Mouse (Mus musculus): ENCODE measurements around the gene Cryaa. TPM values are rescaled to one million over a fixed set of nuclear protein-coding genes. Genes with fewer than 3 reads are reported as not detected.

Cryaa gene
- polyA plus RNA-seq, 1 experiment: 2.2 TPM

- TF ChIP-seq CTCF (IDR thresholded peaks at IDR 0.05; ENCODE audit: borderline replicate concordance, control insufficient read depth, extremely low read depth, insufficient read depth, low read length, poor library complexity) (no peak), POLR2A (IDR thresholded peaks at IDR 0.05; ENCODE audit: control insufficient read depth, extremely low read depth, insufficient read depth, low read length, poor library complexity) (no peak)
- WGBS: 91% methylated on average over 11 of the region's 11 CpGs
- Histone ChIP-seq H3K4me3 (ENCODE audit: control insufficient read depth, insufficient read depth, low read length) (no peak overlapping the region), H3K27ac (ENCODE audit: control insufficient read depth, insufficient read depth, low read length) (no peak overlapping the region), H3K27me3 (ENCODE audit: control insufficient read depth, insufficient read depth, low read length) (no peaks in the 10 kb centered on the region), H3K4me1 (replicated peaks; ENCODE audit: control insufficient read depth, insufficient read depth, low read length) (peaks cover 6% of the 10 kb centered on the region), H3K36me3 (ENCODE audit: control insufficient read depth, insufficient read depth, low read length) (no peaks in the 10 kb centered on the region)
- DNase-seq: no peak
These were observed 20.7 kb downstream of the Cryaa start for GRCm38 (mm10) chr17:31698347-31698746.

GRCm38 (mm10) chr17:31703276-31703980 is 25.8 kb downstream of the Cryaa start:
- no peak for DNase-seq
- WGBS: 83% methylated on average over 6 of the region's 6 CpGs
- Histone ChIP-seq H3K4me3 (ENCODE audit: control insufficient read depth, insufficient read depth, low read length) (no peak overlapping the region), H3K4me1 (replicated peaks; ENCODE audit: control insufficient read depth, insufficient read depth, low read length) (no peaks in the 10 kb centered on the region), H3K27ac (ENCODE audit: control insufficient read depth, insufficient read depth, low read length) (no peak overlapping the region), H3K36me3 (ENCODE audit: control insufficient read depth, insufficient read depth, low read length) (no peaks in the 10 kb centered on the region), H3K27me3 (ENCODE audit: control insufficient read depth, insufficient read depth, low read length) (no peaks in the 10 kb centered on the region)
- TF ChIP-seq CTCF (IDR thresholded peaks at IDR 0.05; ENCODE audit: borderline replicate concordance, control insufficient read depth, extremely low read depth, insufficient read depth, low read length, poor library complexity) (no peak), POLR2A (IDR thresholded peaks at IDR 0.05; ENCODE audit: control insufficient read depth, extremely low read depth, insufficient read depth, low read length, poor library complexity) (no peak)

- Histone ChIP-seq H3K27me3 (ENCODE audit: control insufficient read depth, insufficient read depth, low read length) (no peaks in the 10 kb centered on the region), H3K4me1 (replicated peaks; ENCODE audit: control insufficient read depth, insufficient read depth, low read length) (no peaks in the 10 kb centered on the region), H3K27ac (ENCODE audit: control insufficient read depth, insufficient read depth, low read length) (no peak overlapping the region), H3K36me3 (ENCODE audit: control insufficient read depth, insufficient read depth, low read length) (no peaks in the 10 kb centered on the region), H3K4me3 (ENCODE audit: control insufficient read depth, insufficient read depth, low read length) (no peak overlapping the region)
- no peak for DNase-seq
- TF ChIP-seq POLR2A (IDR thresholded peaks at IDR 0.05; ENCODE audit: control insufficient read depth, extremely low read depth, insufficient read depth, low read length, poor library complexity) (no peak), CTCF (IDR thresholded peaks at IDR 0.05; ENCODE audit: borderline replicate concordance, control insufficient read depth, extremely low read depth, insufficient read depth, low read length, poor library complexity) (no peak)
- 92% methylated on average over 20 of the region's 20 CpGs for WGBS
These were observed 27.8 kb downstream of the Cryaa start for GRCm38 (mm10) chr17:31705271-31706020.

- Histone ChIP-seq H3K36me3 (ENCODE audit: control insufficient read depth, insufficient read depth, low read length) (no peaks in the 10 kb centered on the region), H3K4me1 (replicated peaks; ENCODE audit: control insufficient read depth, insufficient read depth, low read length) (no peaks in the 10 kb centered on the region), H3K4me3 (ENCODE audit: control insufficient read depth, insufficient read depth, low read length) (no peak overlapping the region), H3K27ac (ENCODE audit: control insufficient read depth, insufficient read depth, low read length) (no peak overlapping the region), H3K27me3 (ENCODE audit: control insufficient read depth, insufficient read depth, low read length) (no peaks in the 10 kb centered on the region)
- no peak for DNase-seq
- WGBS: 92% methylated on average over 7 of the region's 7 CpGs
- TF ChIP-seq POLR2A (IDR thresholded peaks at IDR 0.05; ENCODE audit: control insufficient read depth, extremely low read depth, insufficient read depth, low read length, poor library complexity) (no peak), CTCF (IDR thresholded peaks at IDR 0.05; ENCODE audit: borderline replicate concordance, control insufficient read depth, extremely low read depth, insufficient read depth, low read length, poor library complexity) (no peak)
These were observed 31.6 kb downstream of the Cryaa start for GRCm38 (mm10) chr17:31709121-31709741.

GRCm38 (mm10) chr17:31710455-31710854 is 32.8 kb downstream of the Cryaa start:
- Histone ChIP-seq H3K4me3 (ENCODE audit: control insufficient read depth, insufficient read depth, low read length) (no peak overlapping the region), H3K27ac (ENCODE audit: control insufficient read depth, insufficient read depth, low read length) (no peak overlapping the region), H3K4me1 (replicated peaks; ENCODE audit: control insufficient read depth, insufficient read depth, low read length) (no peaks in the 10 kb centered on the region), H3K36me3 (ENCODE audit: control insufficient read depth, insufficient read depth, low read length) (no peaks in the 10 kb centered on the region), H3K27me3 (ENCODE audit: control insufficient read depth, insufficient read depth, low read length) (no peaks in the 10 kb centered on the region)
- 91% methylated on average over 8 of the region's 8 CpGs for WGBS
- DNase-seq: no peak
- TF ChIP-seq CTCF (IDR thresholded peaks at IDR 0.05; ENCODE audit: borderline replicate concordance, control insufficient read depth, extremely low read depth, insufficient read depth, low read length, poor library complexity) (no peak), POLR2A (IDR thresholded peaks at IDR 0.05; ENCODE audit: control insufficient read depth, extremely low read depth, insufficient read depth, low read length, poor library complexity) (no peak)

GRCm38 (mm10) chr17:31713709-31714108 is 36.1 kb downstream of the Cryaa start:
- no peak for DNase-seq
- no peaks in the 10 kb centered on the region for H3K4me1 ChIP-seq (replicated peaks; ENCODE audit: control insufficient read depth, insufficient read depth, low read length)
- no peaks in the 10 kb centered on the region for H3K36me3 ChIP-seq (ENCODE audit: control insufficient read depth, insufficient read depth, low read length)
- H3K27me3 ChIP-seq (ENCODE audit: control insufficient read depth, insufficient read depth, low read length): no peaks in the 10 kb centered on the region
- TF ChIP-seq CTCF (IDR thresholded peaks at IDR 0.05; ENCODE audit: borderline replicate concordance, control insufficient read depth, extremely low read depth, insufficient read depth, low read length, poor library complexity) (no peak), POLR2A (IDR thresholded peaks at IDR 0.05; ENCODE audit: control insufficient read depth, extremely low read depth, insufficient read depth, low read length, poor library complexity) (no peak)
- H3K27ac ChIP-seq (ENCODE audit: control insufficient read depth, insufficient read depth, low read length): no peak overlapping the region
- 92% methylated on average over 9 of the region's 9 CpGs for WGBS
- H3K4me3 ChIP-seq (ENCODE audit: control insufficient read depth, insufficient read depth, low read length): no peak overlapping the region

Measured in thymus, adult 2 months (tissue).